Mouse (Mus musculus) Patski (cell line): ENCODE measurements at regions not wholly inside any gene's neighbourhood (a gene's known extent, or its start where the extent isn't known, plus 50 kb on each side); places are given as distances from the start of the nearest gene placed in this dataset.

Source experiments
- ATAC-seq: fragments of 100-300 bp; one replicate; pipeline ENCODE4 v1.8.0; 2021
- CTCF ChIA-PET: fragments of 350-600 bp; sonication (Branson Sonifier 250); formaldehyde crosslinking; loops from one replicate; lab custom pipeline; 2022; ENCODE audit warnings: inconsistent platforms; lab: Charles Lee
- POLR2A ChIA-PET: fragments of 350-600 bp; sonication (Branson Sonifier 250); formaldehyde crosslinking; loops from one replicate; lab custom pipeline; 2022; ENCODE audit warnings: antibody characterized with exemption, inconsistent platforms; lab: Charles Lee
- DNase-seq: peaks from one replicate; pipeline ENCODE4 v3.0.0-alpha.2; 2011; ENCODE audit warnings: low read depth, low spot score
- H3K27me3 ChIP-seq: fragments of 371-371 bp; one replicate; pipeline ENCODE4 v1.5.1; 2021
- CTCF ChIP-seq: fragments of 100-300 bp; IDR thresholded peaks from one replicate; pipeline ENCODE4 v1.5.1; 2021
- in situ Hi-C: fragments of 300-500 bp; cut with MboI; formaldehyde crosslinking; loops from 3 replicates; pipeline ENCODE4 v1.11.1; 2018; ENCODE audit warnings: low pct_unique_long_range_greater_than_20kb, mixed read lengths

- in situ Hi-C loops: no loop called here
- no peaks in the 10 kb centered on the region for H3K27me3 ChIP-seq
- TF ChIP-seq CTCF: no peak
- ChIA-PET POLR2A (interaction anchor here (1.5 kb wide), 1 partner anchor 9 kb away, joined by 3 read pairs; no protein-coding TSS in a partner anchor), CTCF (no interaction called here)
- DNase-seq (no peak), ATAC-seq (no peak)
Observed at GRCm38 (mm10) chr12:25621142-25621541, 524.2 kb upstream of the Id2 start.

- ATAC-seq: no peak
- in situ Hi-C loops: no loop called here
- POLR2A ChIA-PET: no interaction called here
- no peaks in the 10 kb centered on the region for H3K27me3 ChIP-seq
- TF ChIP-seq CTCF: no peak
- DNase-seq: no peak
- CTCF ChIA-PET: no interaction called here
Observed at GRCm38 (mm10) chr12:25617521-25617920, 520.6 kb upstream of the Id2 start.

- TF ChIP-seq CTCF: no peak
- ChIA-PET POLR2A (no interaction called here), CTCF (no interaction called here)
- no peak for DNase-seq
- in situ Hi-C loops: no loop called here
- no peak for ATAC-seq
- no peaks in the 10 kb centered on the region for H3K27me3 ChIP-seq
Observed at GRCm38 (mm10) chr12:25615377-25615776, 518.4 kb upstream of the Id2 start.

GRCm38 (mm10) chr12:25613473-25613872 lies 516.5 kb upstream of the Id2 start:
- ATAC-seq (no peak), DNase-seq (no peak)
- POLR2A ChIA-PET: no interaction called here
- CTCF ChIA-PET: no interaction called here
- TF ChIP-seq CTCF: no peak
- in situ Hi-C loops: no loop called here
- no peaks in the 10 kb centered on the region for H3K27me3 ChIP-seq

GRCm38 (mm10) chr12:25609045-25609444 lies 512.1 kb upstream of the Id2 start:
- no peak for DNase-seq
- H3K27me3 ChIP-seq: no peaks in the 10 kb centered on the region
- no peak for ATAC-seq
- ChIA-PET CTCF (no interaction called here), POLR2A (no interaction called here)
- in situ Hi-C loops: no loop called here
- no peak for TF ChIP-seq CTCF

- H3K27me3 ChIP-seq: no peaks in the 10 kb centered on the region
- POLR2A ChIA-PET: no interaction called here
- DNase-seq: no peak
- in situ Hi-C loops: no loop called here
- no peak for TF ChIP-seq CTCF
- no peak for ATAC-seq
- CTCF ChIA-PET: no interaction called here
Observed at GRCm38 (mm10) chr12:25605396-25605795, 508.5 kb upstream of the Id2 start.

GRCm38 (mm10) chr12:25590262-25590661 lies 493.3 kb upstream of the Id2 start:
- TF ChIP-seq CTCF: no peak
- ChIA-PET CTCF (no interaction called here), POLR2A (no interaction called here)
- no peak for ATAC-seq
- no peaks in the 10 kb centered on the region for H3K27me3 ChIP-seq
- no peak for DNase-seq
- in situ Hi-C loops: no loop called here

- ChIA-PET POLR2A (no interaction called here), CTCF (no interaction called here)
- in situ Hi-C loops: no loop called here
- DNase-seq (no peak), ATAC-seq (no peak)
- H3K27me3 ChIP-seq: no peaks in the 10 kb centered on the region
- no peak for TF ChIP-seq CTCF
Observed at GRCm38 (mm10) chr12:25585746-25586145, 488.8 kb upstream of the Id2 start.

- ATAC-seq (no peak), DNase-seq (no peak)
- ChIA-PET POLR2A (no interaction called here), CTCF (no interaction called here)
- peaks cover 5% of the 10 kb centered on the region for H3K27me3 ChIP-seq
- in situ Hi-C loops: no loop called here
- no peak for TF ChIP-seq CTCF
Observed at GRCm38 (mm10) chr12:25579407-25579806, 482.5 kb upstream of the Id2 start.

- CTCF ChIA-PET: no interaction called here
- POLR2A ChIA-PET: no interaction called here
- ATAC-seq (no peak), DNase-seq (no peak)
- in situ Hi-C loops: no loop called here
- no peak for TF ChIP-seq CTCF
- peaks cover 15% of the 10 kb centered on the region for H3K27me3 ChIP-seq
Observed at GRCm38 (mm10) chr12:25565131-25565530, 468.2 kb upstream of the Id2 start.

- TF ChIP-seq CTCF: no peak
- ChIA-PET POLR2A (no interaction called here), CTCF (no interaction called here)
- no peak for DNase-seq
- no peak for ATAC-seq
- in situ Hi-C loops: no loop called here
- peaks cover 15% of the 10 kb centered on the region for H3K27me3 ChIP-seq
Observed at GRCm38 (mm10) chr12:25559601-25560000, 462.7 kb upstream of the Id2 start.

- in situ Hi-C loops: no loop called here
- no peaks in the 10 kb centered on the region for H3K27me3 ChIP-seq
- no peak for TF ChIP-seq CTCF
- ChIA-PET POLR2A (no interaction called here), CTCF (no interaction called here)
- DNase-seq (no peak), ATAC-seq (no peak)
Observed at GRCm38 (mm10) chr12:25553656-25554055, 456.7 kb upstream of the Id2 start.
